Mouse (Mus musculus): ENCODE measurements around the gene Armc5. TPM values are rescaled to one million over a fixed set of nuclear protein-coding genes. Genes with fewer than 3 reads are reported as not detected.
A peak's percentile ranks its signal among the peaks of the same experiment; 100 is the strongest.

Gene Armc5
- 1 to 10 TPM; 7.8 to 9.0 TPM for total RNA-seq (2021)
- long read RNA-seq, experiment 1, transcript Armc5-201 (6 exons, 3,834 nt), result major isoform, 14 of 19 reads
- long read RNA-seq, experiment 1, partial matches to known transcripts, result 3 of 19 reads
- long read RNA-seq, experiment 1, other reads (novel, unspliced or antisense), result 2 of 19 reads
- long read RNA-seq, experiment 2, transcript Armc5-201 (6 exons, 3,834 nt), result major isoform, 13 of 18 reads
- long read RNA-seq, experiment 2, partial matches to known transcripts, result 1 of 18 reads
- long read RNA-seq, experiment 2, other reads (novel, unspliced or antisense), result 4 of 18 reads

DNA sequence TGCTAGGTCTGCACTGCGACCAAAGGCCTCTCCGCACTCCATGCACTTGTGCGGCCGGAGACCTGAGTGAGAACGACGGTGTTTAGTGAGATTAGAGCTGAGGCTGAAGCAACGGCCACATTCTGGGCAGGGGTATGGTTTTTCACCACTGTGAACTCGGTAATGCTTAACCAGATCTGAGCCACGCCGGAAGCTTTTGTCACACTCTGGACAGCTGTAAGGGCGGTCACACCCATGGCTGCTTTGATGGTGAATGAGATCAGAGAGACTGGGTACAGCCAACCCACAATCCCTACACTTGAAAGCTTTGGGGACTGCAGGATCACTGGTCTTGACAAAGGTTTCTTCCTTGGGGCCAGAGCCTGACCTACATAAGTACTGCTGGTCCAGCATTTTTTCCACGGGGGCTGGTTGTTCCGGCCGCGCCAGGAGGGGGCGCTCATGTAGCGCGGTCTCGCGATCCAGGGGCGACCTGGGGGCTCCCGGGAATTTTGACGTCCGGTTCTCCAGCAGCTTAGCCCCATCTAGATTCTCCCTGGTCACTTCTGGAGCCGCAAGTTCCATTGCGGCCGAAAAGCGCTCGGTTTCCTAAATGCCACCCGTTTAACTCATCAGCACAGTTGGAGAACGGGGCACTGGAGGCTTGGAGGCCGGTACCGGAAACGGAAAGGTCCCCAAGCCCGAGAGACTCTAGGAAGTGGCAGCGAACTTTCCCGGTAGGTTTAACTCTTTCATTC lies at the start of gene Armc5:
Armc5 (plus strand) TSS at position 487 of the 737 bp plus-strand sequence.
- peak; percentile 90 to 93 for DNase-seq
- intact Hi-C loops (cut with DNase I), result loop anchor here (2.0 kb wide), 1 partner anchor 108 kb away; no protein-coding TSS in a partner anchor

DNA sequence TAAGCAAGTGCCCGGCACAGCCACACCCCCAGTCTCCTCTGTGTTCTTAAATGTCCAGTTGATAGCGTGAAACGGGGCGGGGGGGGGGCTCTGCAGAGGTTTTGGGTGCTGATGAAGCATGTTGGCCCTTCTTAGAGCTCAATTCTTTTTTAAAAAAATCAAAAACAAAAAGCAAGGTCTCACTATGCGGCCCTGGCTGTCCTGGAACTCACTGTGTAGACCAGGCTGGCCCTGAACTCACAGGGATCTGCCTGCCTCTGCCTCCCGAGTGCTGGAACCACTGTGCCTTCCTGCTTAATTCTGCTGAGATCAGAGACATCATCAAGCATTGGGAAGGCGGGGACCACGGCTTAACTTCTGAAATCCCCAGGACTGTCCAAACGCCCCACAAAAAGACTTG lies 35.5 kb upstream of the Armc5 start:
- DNase-seq, result no peak
- intact Hi-C loops (cut with DNase I), result loop anchor here (10.0 kb wide), 1 partner anchor 257 kb away; the partner anchor contains the start of gene Prss36

DNA sequence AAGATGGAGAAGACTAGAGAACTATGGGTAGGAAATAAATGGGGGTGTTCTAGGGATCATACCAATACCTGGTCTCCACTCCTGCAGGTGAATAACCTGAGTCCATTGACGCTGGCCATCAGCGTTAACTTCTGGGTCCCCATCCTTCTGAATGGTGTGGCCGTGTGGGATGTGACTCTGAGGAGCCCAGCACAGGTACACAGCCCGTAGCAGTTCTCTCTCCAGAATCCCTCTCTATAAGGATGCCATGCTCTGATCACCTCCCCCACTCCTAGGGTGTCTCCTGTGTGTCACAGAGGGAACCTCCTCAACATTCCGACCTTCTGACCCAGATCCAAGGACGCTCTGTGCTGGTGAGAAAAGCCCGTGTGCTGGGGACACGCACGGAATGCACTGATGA lies 34.1 kb upstream of the Armc5 start:
- DNase-seq, result peak in 1 of 2 experiments; percentile 22
- intact Hi-C loops (cut with DNase I), result loop anchor here (10.0 kb wide), 1 partner anchor 258 kb away; the partner anchor contains the start of gene Prss36

DNA sequence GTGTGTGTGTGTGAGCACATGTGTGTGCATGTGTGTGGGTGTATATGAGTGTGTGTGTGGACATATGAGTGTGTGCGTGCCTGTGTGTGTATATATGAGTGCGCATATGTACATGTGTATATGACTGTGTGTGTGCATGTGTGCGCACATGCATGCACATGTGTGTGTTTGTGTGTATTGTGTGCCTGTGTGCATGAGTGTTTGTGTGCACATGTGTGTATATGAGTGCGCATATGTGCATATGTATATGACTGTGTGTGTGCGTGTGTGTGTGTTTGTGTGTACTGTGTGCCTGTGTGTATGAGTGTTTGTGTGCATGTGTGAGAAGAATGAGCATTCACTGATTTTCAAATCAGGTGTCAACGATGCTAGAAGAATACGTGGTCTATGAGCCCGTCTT lies 33.0 kb upstream of the Armc5 start:
- intact Hi-C loops (cut with DNase I), result loop anchor here (10.0 kb wide), 1 partner anchor 259 kb away; the partner anchor contains the start of gene Prss36
- no peak for DNase-seq

DNA sequence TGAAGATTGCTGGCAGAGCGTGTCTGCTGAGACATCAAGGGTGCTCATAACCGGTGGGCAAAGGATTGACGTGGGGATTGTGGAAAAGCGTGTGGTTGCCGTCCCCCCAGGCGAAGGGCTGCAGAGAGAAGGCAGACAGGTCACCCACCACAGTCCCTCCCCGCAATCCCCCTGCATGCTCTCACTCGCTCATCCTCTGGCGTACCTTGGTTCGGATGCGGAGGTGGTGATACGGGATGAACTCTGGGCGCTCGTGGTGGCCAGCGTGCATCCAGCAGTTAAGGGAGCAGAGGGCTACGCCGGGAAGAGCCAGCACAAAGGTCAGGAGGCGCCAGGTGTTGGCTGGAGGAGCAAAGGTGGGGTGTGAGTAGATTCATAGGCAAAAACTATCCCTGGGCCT lies 31.4 kb upstream of the Armc5 start:
- DNase-seq, result peak; percentile 14 to 23
- intact Hi-C loops (cut with DNase I), result loop anchor here (10.0 kb wide), 1 partner anchor 261 kb away; the partner anchor contains the start of gene Prss36

DNA sequence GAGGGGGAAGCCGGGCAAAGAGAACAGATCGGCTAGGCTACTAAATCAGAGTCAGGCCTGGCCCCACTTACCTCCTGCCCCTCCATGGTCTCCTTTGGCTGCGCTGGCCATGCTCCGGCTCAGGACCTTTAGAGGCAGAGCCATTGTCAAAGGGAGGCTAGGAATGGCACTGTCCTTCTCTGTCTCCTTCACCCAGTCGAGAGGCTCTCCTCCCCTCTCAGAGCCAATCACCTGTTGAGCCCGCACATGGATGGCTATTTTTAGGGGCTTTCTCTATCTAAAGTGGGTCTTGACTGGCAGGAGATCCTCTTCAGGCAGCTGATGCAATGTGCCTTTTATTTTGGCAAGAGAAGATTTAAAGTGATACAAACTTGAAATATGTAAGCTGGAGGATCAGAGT lies 31.0 kb upstream of the Armc5 start, which contains the start of gene Cox6a2:
Cox6a2 (minus strand) TSS at position 236 of the 400 bp plus-strand sequence.
- peak; percentile 41 to 48 for DNase-seq
- intact Hi-C loops (cut with DNase I), result loop anchor here (10.0 kb wide), 1 partner anchor 261 kb away; the partner anchor contains the start of gene Prss36

DNA sequence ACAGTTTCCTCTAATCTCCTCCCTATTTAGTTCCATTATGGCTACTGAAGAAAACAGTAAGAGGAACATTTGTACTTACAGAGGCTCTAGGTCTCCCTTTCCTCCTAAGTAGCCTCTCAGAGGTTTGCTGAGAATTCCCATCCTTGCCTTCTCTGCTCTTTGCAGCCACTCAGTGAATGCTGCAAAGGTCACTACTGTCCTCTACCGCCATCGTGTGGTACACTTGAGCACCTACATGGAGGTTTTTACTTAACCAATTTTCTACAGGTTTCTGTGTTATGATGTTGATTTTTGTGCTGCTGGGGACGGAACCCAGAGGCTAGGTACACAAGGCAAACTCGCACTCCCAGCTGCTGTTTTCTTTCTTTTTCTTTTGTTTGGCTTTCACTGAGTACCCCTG lies 29.0 kb upstream of the Armc5 start:
- intact Hi-C loops (cut with DNase I), result loop anchor here (2.0 to 10.0 kb wide), 2 partner anchors 103 to 263 kb away; partner anchors contain the start of gene Prss36
- DNase-seq, result peak; percentile 53 to 77

DNA sequence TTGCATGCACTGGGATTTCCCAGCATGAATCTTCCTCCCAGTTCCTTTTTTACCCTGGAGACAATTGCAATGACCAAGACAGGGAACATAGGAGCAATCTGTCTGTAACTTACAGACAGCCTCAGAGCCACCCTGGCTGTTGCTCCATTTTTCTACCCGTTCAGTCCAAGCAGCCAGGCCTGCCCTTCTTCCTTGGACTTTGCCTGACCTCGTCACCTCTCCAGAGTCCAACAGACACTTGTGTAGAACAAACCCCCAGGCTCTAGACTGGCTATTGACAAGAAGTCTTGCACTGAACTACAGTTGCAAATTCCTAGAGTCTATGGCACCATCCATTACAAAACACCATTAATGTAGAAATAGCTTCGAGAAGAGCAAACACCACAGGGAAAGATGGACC lies 27.3 kb upstream of the Armc5 start:
- no peak for DNase-seq
- intact Hi-C loops (cut with DNase I), result loop anchor here (2.0 to 10.0 kb wide), 2 partner anchors 105 to 265 kb away; partner anchors contain the start of gene Prss36

DNA sequence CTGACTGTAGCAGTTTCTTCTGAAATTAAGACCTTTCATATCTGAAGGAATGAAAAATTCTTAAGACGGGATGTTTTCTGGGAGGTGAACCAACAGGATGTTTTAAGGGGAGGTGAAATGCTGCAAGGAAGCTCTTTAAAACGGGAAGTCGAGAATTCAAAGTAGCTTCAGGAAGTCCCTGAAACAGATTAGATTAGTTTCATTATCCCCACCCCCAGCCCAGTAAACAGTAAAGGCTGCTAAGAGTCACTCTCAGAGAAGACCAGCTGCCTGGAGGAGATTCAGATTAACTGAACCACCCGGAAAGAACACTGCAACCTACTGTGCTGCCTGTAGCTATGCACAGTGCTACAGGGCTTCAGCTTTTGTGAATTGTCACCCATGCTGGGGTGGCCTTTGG lies 17.2 kb upstream of the Armc5 start:
- DNase-seq, result no peak
- intact Hi-C loops (cut with DNase I), result no loop called here

DNA sequence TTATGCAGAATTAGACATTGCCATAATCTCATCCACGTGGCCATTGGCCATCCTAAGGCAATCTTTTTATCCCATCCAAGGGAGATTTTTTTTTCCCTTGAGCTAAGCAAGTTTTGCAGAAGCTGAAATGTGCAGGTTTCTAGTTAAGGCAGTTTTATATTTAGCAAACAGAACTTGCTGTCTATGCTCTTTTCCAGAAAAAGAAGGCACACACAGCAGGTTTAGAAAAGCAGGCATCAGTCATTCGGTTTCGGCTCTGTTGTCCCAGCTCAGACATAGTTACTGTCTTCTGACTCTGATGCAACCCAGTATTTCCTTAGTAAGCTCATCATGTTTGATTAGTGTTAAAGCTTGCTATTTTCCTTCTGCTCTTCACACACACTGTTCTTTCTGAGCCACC lies 16.2 kb upstream of the Armc5 start:
- intact Hi-C loops (cut with DNase I), result no loop called here
- DNase-seq, result no peak

DNA sequence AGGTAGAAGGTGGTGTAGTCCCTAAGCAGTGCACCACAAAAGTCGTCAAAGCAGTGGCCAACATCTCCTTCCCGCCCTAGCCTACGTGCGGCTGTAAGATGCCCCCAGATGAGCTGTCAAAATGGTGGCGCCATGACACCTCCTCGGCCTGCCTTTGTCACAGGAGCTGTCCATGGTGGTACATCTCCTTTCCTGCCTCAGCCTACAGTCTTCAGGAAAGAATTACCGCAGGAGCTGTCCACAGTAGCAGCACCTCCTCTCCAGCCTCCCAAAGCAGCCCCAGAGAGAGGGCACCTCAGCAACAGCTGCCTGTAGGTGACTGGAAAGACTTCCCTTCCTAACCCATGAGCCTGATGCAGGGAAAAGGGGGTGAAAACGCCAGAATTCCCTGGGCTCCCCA lies 5.4 kb upstream of the Armc5 start:
- intact Hi-C loops (cut with DNase I), result no loop called here
- DNase-seq, result no peak

DNA sequence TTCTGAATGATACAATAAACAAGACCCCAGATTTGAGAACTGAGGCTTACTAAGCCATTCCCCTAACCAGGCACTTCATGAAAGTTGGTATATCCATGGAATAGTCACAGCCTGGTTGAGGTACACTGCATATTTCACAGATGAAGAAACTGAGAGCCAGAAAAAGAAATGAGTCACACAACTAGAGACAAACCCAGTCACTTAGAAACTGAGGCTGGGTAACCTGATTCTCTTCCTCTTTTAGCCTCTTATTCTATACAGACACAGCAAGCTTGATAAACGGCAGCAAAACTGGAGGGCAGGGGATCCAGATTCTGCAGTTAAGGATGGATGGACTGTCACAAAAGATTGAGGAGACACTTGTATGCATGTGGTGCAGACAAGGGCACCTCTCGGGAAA lies 2.3 kb upstream of the Armc5 start:
- no peak for DNase-seq
- intact Hi-C loops (cut with DNase I), result no loop called here

DNA sequence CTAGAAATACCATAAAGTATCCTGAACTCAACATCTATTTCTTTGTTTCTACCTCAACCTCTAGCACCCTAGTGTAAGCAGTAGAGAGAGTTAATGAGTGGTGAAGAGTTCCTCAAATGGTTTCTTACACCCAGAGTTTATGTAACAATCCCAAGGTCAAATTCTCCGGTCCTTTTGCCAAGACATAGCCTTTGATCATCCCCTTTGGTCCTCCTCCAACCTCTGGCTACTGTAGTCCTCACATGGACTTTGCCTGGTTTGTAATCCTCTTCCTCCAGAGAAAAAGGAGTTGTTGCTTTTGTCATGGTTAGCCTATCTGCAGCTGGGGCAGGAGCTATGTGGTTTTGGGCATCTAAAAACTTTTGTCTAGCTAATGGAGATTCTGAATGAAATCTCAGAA lies 1.7 kb upstream of the Armc5 start:
- no peak for DNase-seq
- intact Hi-C loops (cut with DNase I), result no loop called here

DNA sequence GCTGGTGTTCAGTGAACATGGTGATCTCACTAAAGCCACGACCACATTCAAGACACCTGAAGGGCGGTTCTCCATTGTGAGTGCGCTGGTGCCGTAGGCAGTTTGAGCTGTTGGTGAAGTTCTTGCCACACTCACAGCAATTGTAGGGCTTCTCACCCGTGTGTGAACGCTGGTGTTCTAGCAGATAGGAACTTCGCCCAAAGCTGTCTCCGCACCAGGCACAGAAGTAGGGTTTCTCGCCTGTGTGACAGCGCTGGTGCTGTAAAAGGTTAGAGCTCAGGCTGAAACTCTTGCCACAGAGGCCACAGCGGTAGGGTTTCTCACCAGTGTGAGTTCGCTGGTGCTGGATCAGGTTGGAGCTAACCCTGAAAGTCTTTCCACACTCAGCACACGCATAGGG lies 716 bp upstream of the Armc5 start:
- intact Hi-C loops (cut with DNase I), result loop anchor here (2.0 kb wide), 1 partner anchor 108 kb away; no protein-coding TSS in a partner anchor
- no peak for DNase-seq

DNA sequence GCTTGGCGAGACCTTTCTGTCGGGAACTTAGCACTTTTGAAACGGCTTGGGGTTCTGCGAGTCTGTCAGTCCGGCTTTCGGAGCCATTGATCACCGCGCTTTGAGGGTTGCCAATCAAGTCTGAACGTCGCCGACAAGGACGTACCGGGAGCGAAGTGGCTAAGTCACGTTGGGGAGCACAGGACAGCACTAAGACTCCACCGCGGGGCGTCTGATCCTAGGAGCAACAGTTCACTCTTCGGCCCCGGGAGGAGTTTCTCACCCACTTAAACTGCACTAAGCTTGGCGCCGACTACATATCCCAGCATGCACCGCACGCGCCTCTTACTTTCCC lies 418 bp downstream of the Armc5 start:
- DNase-seq, result no peak
- intact Hi-C loops (cut with DNase I), result loop anchor here (2.0 kb wide), 1 partner anchor 107 kb away; no protein-coding TSS in a partner anchor

DNA sequence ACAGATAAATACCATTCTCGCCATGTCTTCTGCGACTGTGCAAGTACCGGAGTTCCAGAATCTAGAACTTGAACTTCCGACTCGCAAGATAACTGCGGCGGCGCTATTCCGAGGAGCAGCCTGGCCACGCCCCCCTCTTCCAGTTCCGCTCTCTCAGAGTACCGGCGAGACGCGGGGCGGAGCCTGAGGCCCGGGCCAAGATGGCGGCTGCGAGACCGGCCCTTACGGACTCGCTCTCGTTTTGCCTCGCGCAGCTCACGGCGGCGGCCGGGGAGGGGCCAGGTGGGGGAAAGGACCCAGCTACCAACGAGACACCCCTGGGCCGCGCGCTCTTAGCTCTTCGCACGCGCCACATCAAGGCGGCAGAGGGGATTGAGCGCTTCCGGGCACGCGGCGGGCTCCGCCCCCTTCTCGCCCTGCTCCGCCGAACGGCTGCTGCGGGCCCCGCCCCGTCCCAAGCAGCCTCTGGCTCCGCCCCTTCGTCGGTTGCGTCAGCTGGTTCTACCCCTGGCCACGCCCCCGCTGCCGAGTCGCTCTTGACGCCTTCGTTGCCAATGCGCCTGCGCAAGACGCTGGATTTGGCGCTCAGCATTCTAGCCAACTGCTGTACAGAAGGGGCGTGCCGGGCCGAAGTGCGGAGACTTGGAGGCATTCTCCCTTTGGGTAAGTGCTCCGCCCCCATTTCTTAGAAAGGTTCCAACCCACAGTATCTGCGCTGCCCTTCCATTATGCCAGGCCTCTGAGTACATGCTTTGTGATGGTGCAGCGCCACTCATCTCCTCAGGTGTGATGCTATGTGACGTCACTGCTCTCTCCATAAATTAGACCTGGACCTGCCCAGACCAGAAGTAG lies 1.0 kb downstream of the Armc5 start, which contains the start of gene 9130023H24Rik:
9130023H24Rik (minus strand) TSS at position 105 of the 852 bp plus-strand sequence.
- intact Hi-C loops (cut with DNase I), result loop anchor here (2.0 kb wide), 1 partner anchor 107 kb away; no protein-coding TSS in a partner anchor
- DNase-seq, result peak; percentile 100

DNA sequence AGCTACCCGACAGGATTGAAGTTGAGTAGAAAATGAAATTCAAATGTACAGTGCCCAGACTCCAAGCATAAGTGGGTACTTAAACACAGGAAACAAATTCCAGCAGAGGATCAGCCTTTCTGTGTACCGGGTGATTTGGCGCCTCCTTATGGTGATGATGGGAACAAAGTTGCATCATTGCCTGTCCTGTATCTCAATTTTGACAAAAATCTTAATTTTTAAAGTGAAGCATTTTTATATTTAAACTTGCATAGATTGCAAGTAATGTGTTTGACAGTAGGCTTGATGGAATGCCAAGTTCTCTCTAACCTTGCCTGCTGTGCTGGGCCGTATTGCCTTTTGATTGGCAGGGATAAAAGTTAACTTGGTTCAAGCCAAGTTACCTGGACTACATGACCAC lies 1.8 kb downstream of the Armc5 start:
- intact Hi-C loops (cut with DNase I), result no loop called here
- DNase-seq, result no peak

DNA sequence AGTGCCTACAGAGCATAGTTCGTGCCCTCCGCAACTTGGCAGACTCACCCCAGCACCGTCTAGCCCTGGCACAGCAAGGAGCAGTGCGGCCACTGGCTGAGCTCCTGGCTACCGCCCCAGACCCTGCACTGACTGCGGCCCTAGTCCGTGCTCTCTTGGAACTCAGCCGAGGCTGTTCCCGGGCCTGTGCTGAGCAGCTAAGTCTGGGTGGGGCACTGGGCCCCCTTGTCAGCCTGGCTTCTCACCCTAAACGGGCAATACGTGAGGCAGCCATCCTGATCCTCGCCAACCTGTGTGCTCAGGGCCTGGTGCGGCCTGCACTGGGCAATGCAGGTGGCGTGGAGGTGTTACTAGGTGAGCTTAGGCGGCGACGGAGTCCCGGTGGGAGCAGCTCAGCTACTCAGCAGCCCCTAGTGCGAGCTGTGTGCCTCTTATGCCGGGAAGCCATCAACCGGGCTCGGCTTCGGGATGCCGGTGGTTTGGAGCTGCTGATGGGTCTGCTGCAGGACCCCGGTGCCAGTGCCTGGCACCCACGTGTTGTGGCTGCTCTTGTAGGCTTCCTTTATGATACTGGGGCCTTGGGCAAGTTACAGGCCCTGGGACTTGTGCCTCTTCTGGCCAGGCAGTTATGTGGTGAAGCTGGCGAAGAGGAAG lies 3.1 kb downstream of the Armc5 start:
- intact Hi-C loops (cut with DNase I), result no loop called here
- no peak for DNase-seq

DNA sequence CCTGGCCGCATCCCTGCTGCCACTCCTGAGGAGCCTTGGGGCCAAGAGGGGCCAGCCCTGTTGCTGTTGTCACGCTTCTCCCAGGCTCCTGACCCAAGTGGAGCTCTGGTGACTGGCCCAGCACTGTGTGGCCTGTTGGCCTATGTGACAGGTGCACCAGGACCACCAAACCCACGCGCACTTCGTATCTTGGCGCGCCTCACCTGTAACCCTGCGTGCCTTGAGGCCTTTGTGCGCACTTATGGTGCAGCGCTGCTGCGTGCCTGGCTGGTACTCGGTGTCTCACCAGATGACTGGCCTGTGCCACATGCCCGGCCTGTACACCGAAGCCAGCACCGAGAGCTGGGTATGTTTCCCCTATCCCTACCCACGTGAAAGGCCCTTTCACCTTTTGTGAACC lies 5.2 kb downstream of the Armc5 start:
- DNase-seq, result no peak
- intact Hi-C loops (cut with DNase I), result no loop called here

DNA sequence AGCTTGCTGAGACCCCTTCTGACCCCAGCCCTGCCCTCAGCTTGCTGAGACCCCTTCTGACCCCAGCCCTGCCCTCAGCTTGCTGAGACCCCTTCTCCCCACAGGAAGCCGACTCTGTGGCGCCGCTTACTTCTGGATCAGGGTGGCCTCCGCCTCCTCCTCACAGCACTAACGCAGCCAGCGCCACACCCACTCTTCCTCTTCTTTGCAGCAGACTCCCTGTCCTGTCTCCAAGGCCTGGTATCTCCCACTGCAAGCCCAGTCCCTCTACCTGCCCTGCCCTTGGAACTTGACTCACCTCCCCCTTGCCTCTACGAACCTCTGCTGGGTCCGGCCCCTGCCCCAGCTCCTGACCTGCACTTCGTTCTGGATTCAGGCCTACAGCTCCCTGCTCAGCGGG lies 6.8 kb downstream of the Armc5 start:
- intact Hi-C loops (cut with DNase I), result no loop called here
- DNase-seq, result no peak
